Comparison of ENCODE assay signal across 30 mouse cellular contexts in the genomic region with DNA sequence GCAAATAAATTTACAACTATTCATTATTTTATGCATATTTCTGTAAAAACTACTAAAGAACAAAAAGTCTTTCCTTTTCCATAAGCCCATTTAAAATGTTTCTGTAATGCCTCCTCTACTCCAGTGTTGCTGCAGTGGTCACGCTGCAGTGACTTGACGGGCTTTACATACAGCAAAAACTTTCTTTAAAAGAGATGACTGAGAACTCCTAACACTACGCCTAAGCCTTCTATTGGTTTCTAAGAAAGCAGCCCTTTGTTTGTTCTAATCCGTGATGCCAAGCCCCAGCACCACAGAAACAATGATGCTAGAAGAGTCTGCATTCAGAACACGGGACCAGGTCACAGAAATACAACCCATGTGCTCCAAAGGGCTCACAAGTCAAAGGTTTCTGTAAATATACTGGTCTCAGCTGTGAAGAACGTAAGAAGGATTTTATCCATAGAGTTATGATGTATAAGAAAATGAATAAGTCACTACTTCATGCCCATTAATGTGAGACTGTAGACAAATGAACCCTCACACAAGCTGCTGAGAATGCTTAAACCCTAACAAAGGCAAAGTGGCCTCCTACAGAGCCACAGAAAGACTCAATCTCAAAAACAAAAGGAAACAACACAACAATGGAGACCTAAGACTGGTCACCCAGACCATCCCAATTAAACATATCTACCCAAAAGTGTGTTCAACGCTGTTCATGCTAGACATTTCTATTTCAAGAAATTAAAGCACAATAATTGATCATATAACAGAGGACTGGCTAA. TPM values are rescaled to one million over a fixed set of nuclear protein-coding genes. Genes with fewer than 3 reads are reported as not detected.
DNase-seq lines count a peak whose midpoint lies in the region; ATAC-seq lines count a peak whose summit lies in the region.
"Had no signal": no experiment of that assay in that cellular context is flagged by ENCODE, and none has a peak within 500 bp of the region (broad histone marks: within the 10 kb centered on the region; RNA-seq: fewer than 3 reads in every experiment).

No protein-coding gene starts in this region.

- peaks cover 54% of the 10 kb centered on the region for H3K36me3 ChIP-seq in midbrain, embryonic 12.5 days
- peaks cover 20% of the 10 kb centered on the region for H3K36me3 ChIP-seq in midbrain, embryonic 16.5 days (ENCODE audit: control insufficient read depth, insufficient read depth, low read length)

- no peak overlapping the region for H3K9ac ChIP-seq in midbrain, embryonic 12.5 days (replicated peaks)
- H3K9ac ChIP-seq in midbrain, embryonic 16.5 days (ENCODE audit: low read depth, low read length) = no peak overlapping the region
- H3K9ac ChIP-seq: embryonic facial prominence, embryonic 15.5 days; hindbrain, embryonic 15.5 days; limb, embryonic 12.5 days; liver, embryonic 15.5 days; lung, embryonic 15.5 days; neural tube, embryonic 13.5 days had no signal

- H3K4me1 ChIP-seq in midbrain, embryonic 12.5 days = no peaks in the 10 kb centered on the region
- H3K4me1 ChIP-seq in midbrain, embryonic 16.5 days (ENCODE audit: control insufficient read depth, insufficient read depth, low read length) = no peaks in the 10 kb centered on the region
- H3K4me1 ChIP-seq: embryonic facial prominence, embryonic 10.5 days; embryonic facial prominence, embryonic 15.5 days; hindbrain, embryonic 15.5 days; limb, embryonic 12.5 days; liver, embryonic 15.5 days; lung, embryonic 15.5 days; neural tube, embryonic 13.5 days had no signal

- no peak overlapping the region for H3K4me3 ChIP-seq in midbrain, embryonic 12.5 days
- H3K4me3 ChIP-seq in midbrain, embryonic 16.5 days (ENCODE audit: low read depth, low read length) = no peak overlapping the region
- H3K4me3 ChIP-seq: embryonic facial prominence, embryonic 10.5 days; embryonic facial prominence, embryonic 15.5 days; hindbrain, embryonic 15.5 days; limb, embryonic 12.5 days; liver, embryonic 15.5 days; lung, embryonic 15.5 days; neural tube, embryonic 13.5 days had no signal

- H3K9me3 ChIP-seq in midbrain, embryonic 12.5 days = 0 out of 2 replicates have a peak, but pooled peaks cover 3% of the 10 kb centered on the region
- H3K9me3 ChIP-seq in midbrain, embryonic 16.5 days (replicated peaks; ENCODE audit: control insufficient read depth, low read length, poor library complexity, severe bottlenecking) = no peaks in the 10 kb centered on the region; the same call in 1 of the 2 replicates
- H3K9me3 ChIP-seq: embryonic facial prominence, embryonic 15.5 days; hindbrain, embryonic 15.5 days; limb, embryonic 12.5 days; lung, embryonic 15.5 days; neural tube, embryonic 13.5 days had no signal

- no peak overlapping the region for H3K4me2 ChIP-seq in midbrain, embryonic 12.5 days (replicated peaks)
- H3K4me2 ChIP-seq in midbrain, embryonic 16.5 days (ENCODE audit: low read length) = no peak overlapping the region
- H3K4me2 ChIP-seq: embryonic facial prominence, embryonic 15.5 days; heart, embryonic 11.5 days; hindbrain, embryonic 15.5 days; limb, embryonic 12.5 days; liver, embryonic 15.5 days; lung, embryonic 15.5 days; neural tube, embryonic 13.5 days had no signal

- peak overlapping the region; percentile 60; the same call in 1 of the 2 replicates for H3K27ac ChIP-seq in midbrain, embryonic 12.5 days (replicated peaks)
- H3K27ac ChIP-seq in midbrain, embryonic 16.5 days (ENCODE audit: low read length) = no peak overlapping the region
- H3K27ac ChIP-seq: embryonic facial prominence, embryonic 10.5 days; embryonic facial prominence, embryonic 15.5 days; hindbrain, embryonic 15.5 days; kidney, postnatal 0 days; limb, embryonic 12.5 days; liver, embryonic 15.5 days; lung, embryonic 15.5 days; neural tube, embryonic 13.5 days; stomach, postnatal 0 days had no signal

- no peaks in the 10 kb centered on the region for H3K27me3 ChIP-seq in midbrain, embryonic 12.5 days
- no peaks in the 10 kb centered on the region for H3K27me3 ChIP-seq in midbrain, embryonic 16.5 days (ENCODE audit: control insufficient read depth, insufficient read depth, low read depth, low read length)
- H3K27me3 ChIP-seq: embryonic facial prominence, embryonic 15.5 days; hindbrain, embryonic 15.5 days; limb, embryonic 12.5 days; liver, embryonic 15.5 days; lung, embryonic 15.5 days; neural tube, embryonic 13.5 days had no signal

- 12% methylated on average over 7 of the region's 7 CpGs for WGBS in midbrain, embryonic 12.5 days
- WGBS in midbrain, embryonic 16.5 days = 8% methylated on average over 7 of the region's 7 CpGs

- peak; percentile 46 for DNase-seq in heart, adult 11 months
- no peak for DNase-seq in heart, adult 9 months (ENCODE audit: low spot score in 2 of 2)
- DNase-seq in embryo, embryonic 9.5 days (ENCODE audit: extremely low spot score) = peak; percentile 12
- DNase-seq in kidney, adult 18-20 months = no peak
- DNase-seq in urinary bladder, postnatal 10 days (ENCODE audit: low spot score) = no peak
- DNase-seq: adrenal gland, postnatal 10 days; cerebellum, adult 11 months; cerebellum, adult 9-10 months; cerebellum, postnatal 36 days; gastrocnemius, postnatal 14 days; heart, postnatal 36 days; kidney, adult 8-10 months; kidney, postnatal 4 days; layer of hippocampus, postnatal 36 days; right cerebral cortex, postnatal 4 days; thymus, adult 18-20 months; thymus, postnatal 25 days had no signal

- peak; percentile 85 for ATAC-seq in midbrain, embryonic 12.5 days (ENCODE audit: low FRiP score, low read depth)
- ATAC-seq in midbrain, embryonic 16.5 days = no peak
- ATAC-seq: forebrain, embryonic 14.5 days had no signal

RNA-seq across cellular contexts. Expression of a gene that starts 23.1 kb away (rescaled TPM):
- 34.1 and 36.8 TPM in 2 replicates for polyA plus RNA-seq in midbrain, embryonic 12.5 days (2016; fragmentation: Nextera tagmentation; extraction: Ambion mirVana)
- polyA plus RNA-seq in midbrain, embryonic 16.5 days (2015; fragmentation: Nextera tagmentation; extraction: Ambion mirVana) = 16.0 and 17.8 TPM in 2 replicates

RNA-seq across cellular contexts. Expression of a gene that starts 34.1 kb away (rescaled TPM):
- 48.8 TPM in 2 replicates for polyA plus RNA-seq in midbrain, embryonic 12.5 days (2016; fragmentation: Nextera tagmentation; extraction: Ambion mirVana)
- polyA plus RNA-seq in midbrain, embryonic 16.5 days (2015; fragmentation: Nextera tagmentation; extraction: Ambion mirVana) = 29.2 and 32.5 TPM in 2 replicates

Comparison
In these comparisons a context has a peak if more than half of its experiments do, and no peak if none do; other contexts are left out.
1. DNase-seq: peak in heart, adult 11 months (single experiment) and embryo, embryonic 9.5 days (single experiment); none in heart, adult 9 months (0 of 2), kidney, adult 18-20 months (single experiment) and urinary bladder, postnatal 10 days (single experiment).